Mouse (Mus musculus) hindbrain, embryonic 12.5 days (tissue): ENCODE data around the gene Ipo13. TPM values are rescaled to one million over a fixed set of nuclear protein-coding genes. Genes with fewer than 3 reads are reported as not detected.

ENCODE experiments used
- ATAC-seq: fragments of 200-750 bp; cut with Nextera tagmentation; 2 replicates; pipeline ENCODE4 v1.8.0; 2017; ENCODE audit warnings: moderate TSS enrichment; ENCODE audit not compliant: low FRiP score
- H3K27ac ChIP-seq: fragments of 300-500 bp; sonication (generic); 2 replicates; pipeline ENCODE4 v1.5.1; 2016; ENCODE audit warnings: mild to moderate bottlenecking
- H3K27me3 ChIP-seq: fragments of 300-500 bp; sonication (generic); 2 replicates; pipeline ENCODE4 v1.6.1; 2016; ENCODE audit warnings: mild to moderate bottlenecking
- H3K36me3 ChIP-seq: fragments of 300-500 bp; sonication (generic); 2 replicates; pipeline ENCODE4 v1.6.1; 2016; ENCODE audit warnings: mild to moderate bottlenecking
- H3K4me1 ChIP-seq: fragments of 300-500 bp; sonication (generic); 2 replicates; pipeline ENCODE4 v1.6.1; 2016
- H3K4me2 ChIP-seq: fragments of 300-500 bp; sonication (generic); replicated peaks from 2 replicates; pipeline ENCODE4 v1.6.1; 2016; ENCODE audit warnings: mild to moderate bottlenecking
- H3K4me3 ChIP-seq: fragments of 300-500 bp; sonication (generic); 2 replicates; pipeline ENCODE4 v1.5.1; 2016; ENCODE audit warnings: mild to moderate bottlenecking
- H3K9ac ChIP-seq: fragments of 300-500 bp; sonication (generic); 2 replicates; pipeline ENCODE4 v1.6.1; 2016; ENCODE audit warnings: mild to moderate bottlenecking, moderate library complexity
- H3K9me3 ChIP-seq: fragments of 300-500 bp; sonication (generic); replicated peaks from 2 replicates; pipeline ENCODE4 v1.6.1; 2016; ENCODE audit warnings: mild to moderate bottlenecking
- WGBS: fragments of 180-500 bp; shearing (Covaris S2); methylation state at CpG from one replicate; pipeline ENCODE4 v1.1.7; 2016; 5-methylcytosine and 5-hydroxymethylcytosine counted together
- polyA plus RNA-seq: library from polyadenylated mRNA; unstranded; fragments of >200 nt; fragmentation: Nextera tagmentation; extraction: Ambion mirVana; gene quantifications from 2 replicates; pipeline ENCODE4 v1.2.1, GENCODE M21; 2016

Gene Ipo13
- 62.2 and 65.5 TPM in 2 replicates for polyA plus RNA-seq

DNA sequence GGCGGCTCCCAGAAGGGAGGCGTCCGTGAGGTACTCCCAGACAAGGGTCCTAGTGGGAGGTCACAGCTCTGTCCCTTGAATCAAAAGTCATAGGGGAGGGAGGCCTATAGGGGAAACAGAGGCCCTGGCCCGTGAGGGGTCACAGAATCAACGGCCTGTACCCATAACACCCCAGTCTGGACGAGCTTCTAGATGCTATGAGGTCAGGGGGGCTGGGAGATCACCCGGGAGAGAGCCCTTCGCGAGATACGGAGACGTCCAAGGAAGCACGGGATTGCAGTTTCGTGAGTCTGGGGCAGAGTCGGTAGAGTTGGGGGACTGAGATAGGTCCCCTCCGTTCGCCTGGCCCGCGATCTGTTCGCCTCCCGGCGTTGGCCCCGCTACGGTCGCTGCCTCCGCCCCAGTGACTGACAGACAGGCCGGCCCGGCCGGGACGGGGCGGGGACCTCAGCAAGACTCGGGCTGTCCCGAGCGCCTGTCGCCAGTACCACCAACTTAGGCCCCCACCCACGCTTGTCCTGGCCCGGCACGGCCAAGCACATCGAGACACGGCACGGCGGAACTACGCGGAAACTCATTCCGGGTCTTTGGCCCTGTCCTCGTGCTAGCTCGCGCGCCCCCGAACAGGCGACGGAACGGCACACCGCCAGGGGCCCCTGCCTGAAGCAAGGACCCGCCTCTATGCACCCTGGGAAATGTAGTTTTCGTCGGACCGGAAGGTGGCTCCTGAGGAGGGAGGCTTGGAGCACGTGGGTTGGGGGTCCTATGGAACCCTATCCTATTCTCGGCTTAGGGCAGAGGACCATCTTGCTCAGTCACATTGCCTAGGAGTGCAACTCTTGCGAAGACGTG is at the start of gene Ipo13:
Ipo13 (minus strand) TSS at position 409 of the 852 bp plus-strand sequence.
- peak within 1 kb of the TSS; percentile 98 for H3K4me2 ChIP-seq
- peak within 1 kb of the TSS; percentile 80 for H3K4me3 ChIP-seq
- H3K27ac ChIP-seq = peak within 1 kb of the TSS; percentile 73
- ATAC-seq = peak; percentile 95
- no peaks in the 10 kb centered on the region for H3K27me3 ChIP-seq
- H3K9me3 ChIP-seq = no peaks in the 10 kb centered on the region
- WGBS = under 1% methylated on average over 61 of the region's 61 CpGs
- peak within 1 kb of the TSS; percentile 89 for H3K9ac ChIP-seq
- peaks cover 48% of the 10 kb centered on the region for H3K4me1 ChIP-seq
- H3K36me3 ChIP-seq = peaks cover 17% of the 10 kb centered on the region

GRCm38 (mm10) chr4:117957492-117957891 is 42.7 kb upstream of the Ipo13 start:
- ATAC-seq = no peak
- H3K9ac ChIP-seq = no peak overlapping the region
- no peaks in the 10 kb centered on the region for H3K9me3 ChIP-seq
- 54% methylated on average over 4 of the region's 4 CpGs for WGBS
- H3K27me3 ChIP-seq = no peaks in the 10 kb centered on the region
- no peak overlapping the region for H3K27ac ChIP-seq
- H3K4me3 ChIP-seq = no peak overlapping the region
- H3K4me2 ChIP-seq = no peak overlapping the region
- H3K4me1 ChIP-seq = peaks cover 9% of the 10 kb centered on the region; the same call in 1 of the 2 replicates
- peaks cover 15% of the 10 kb centered on the region for H3K36me3 ChIP-seq

DNA sequence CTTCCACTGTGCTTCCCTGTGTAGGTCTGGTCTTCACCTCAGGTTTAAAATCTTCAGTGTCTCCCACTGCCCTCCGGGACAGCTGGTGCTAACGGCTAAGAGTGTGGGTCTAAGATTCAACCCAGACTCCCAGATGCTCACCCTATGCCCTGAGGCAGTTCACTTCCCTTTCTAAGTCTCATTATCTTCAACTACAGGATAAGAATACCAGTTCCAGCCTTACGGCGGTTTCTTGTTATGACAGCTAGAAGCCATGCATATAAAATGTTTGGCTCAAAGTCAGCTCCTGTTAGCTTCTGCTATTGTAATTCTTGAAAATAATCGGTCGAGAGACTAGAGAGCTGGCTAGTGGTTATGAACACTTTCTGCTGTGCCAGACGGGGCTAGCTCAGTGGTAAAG is 32.7 kb upstream of the Ipo13 start:
- Histone ChIP-seq H3K9ac (no peak overlapping the region), H3K4me1 (peaks cover 9% of the 10 kb centered on the region), H3K4me3 (no peak overlapping the region), H3K27ac (no peak overlapping the region), H3K27me3 (no peaks in the 10 kb centered on the region), H3K36me3 (peaks cover 11% of the 10 kb centered on the region), H3K4me2 (no peak overlapping the region), H3K9me3 (peaks cover 3% of the 10 kb centered on the region; the same call in 1 of the 2 replicates)
- WGBS = 88% methylated on average over 7 of the region's 7 CpGs
- no peak for ATAC-seq

- H3K27me3 ChIP-seq = no peaks in the 10 kb centered on the region
- H3K36me3 ChIP-seq = peaks cover 4% of the 10 kb centered on the region
- H3K4me3 ChIP-seq = no peak overlapping the region
- H3K9ac ChIP-seq = no peak overlapping the region
- H3K4me1 ChIP-seq = peaks cover 9% of the 10 kb centered on the region
- H3K9me3 ChIP-seq = no peaks in the 10 kb centered on the region
- H3K27ac ChIP-seq = peak overlapping the region; percentile 17; the same call in 1 of the 2 replicates
- 84% methylated on average over 11 of the region's 11 CpGs for WGBS
- ATAC-seq = no peak
- H3K4me2 ChIP-seq = no peak overlapping the region
Observed at GRCm38 (mm10) chr4:117946639-117947305, 32.0 kb upstream of the Ipo13 start.

DNA sequence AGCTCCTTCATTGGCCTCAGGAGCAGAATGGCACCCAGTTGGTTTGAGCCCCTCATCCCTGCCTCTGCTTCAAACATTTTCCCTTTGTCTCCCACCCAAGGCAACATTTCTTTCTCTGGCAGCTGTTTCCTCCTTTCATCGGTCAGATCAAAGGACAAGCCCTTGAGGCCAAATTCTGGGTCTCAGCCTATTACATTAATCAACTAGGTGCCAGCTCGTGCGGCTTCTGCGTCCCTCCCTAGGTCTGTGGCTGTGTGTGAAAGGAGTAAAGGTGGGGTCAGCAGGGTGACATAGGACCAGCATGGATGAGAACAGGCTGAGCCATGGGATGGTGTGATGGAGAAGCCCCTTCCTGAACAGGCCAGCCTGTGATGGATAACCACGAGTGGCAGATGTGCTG is 28.5 kb upstream of the Ipo13 start:
- Histone ChIP-seq H3K4me2 (no peak overlapping the region), H3K4me3 (no peak overlapping the region), H3K27me3 (no peaks in the 10 kb centered on the region), H3K36me3 (peaks cover 9% of the 10 kb centered on the region), H3K9ac (no peak overlapping the region), H3K4me1 (peaks cover 9% of the 10 kb centered on the region), H3K27ac (peak overlapping the region; percentile 30; the same call in 1 of the 2 replicates), H3K9me3 (no peaks in the 10 kb centered on the region)
- 25% methylated on average over 5 of the region's 5 CpGs for WGBS
- no peak for ATAC-seq

DNA sequence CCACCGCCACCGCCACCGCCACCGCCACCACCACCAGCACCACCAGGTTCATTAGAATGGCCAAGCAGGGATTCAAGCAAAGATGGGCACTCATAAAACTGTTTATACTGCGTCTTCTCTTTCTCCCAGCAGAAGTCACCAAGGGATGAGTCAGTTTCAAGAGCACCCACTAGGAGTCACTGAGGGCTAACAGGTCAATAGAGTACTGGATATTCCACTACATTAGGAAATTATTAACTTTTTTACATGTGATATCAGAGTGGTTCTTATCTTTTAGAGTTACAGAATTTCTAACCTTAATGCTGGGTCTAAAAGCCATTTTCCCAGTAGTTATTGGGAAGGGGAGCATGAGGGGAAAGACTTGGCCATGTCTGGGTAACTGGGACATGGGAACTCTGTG is 22.2 kb upstream of the Ipo13 start:
- Histone ChIP-seq H3K4me2 (no peak overlapping the region), H3K4me1 (no peaks in the 10 kb centered on the region), H3K9me3 (no peaks in the 10 kb centered on the region), H3K9ac (no peak overlapping the region), H3K27ac (no peak overlapping the region), H3K4me3 (no peak overlapping the region), H3K27me3 (no peaks in the 10 kb centered on the region), H3K36me3 (peaks cover 20% of the 10 kb centered on the region)
- ATAC-seq = no peak
- 97% methylated on average over 5 of the region's 5 CpGs for WGBS

DNA sequence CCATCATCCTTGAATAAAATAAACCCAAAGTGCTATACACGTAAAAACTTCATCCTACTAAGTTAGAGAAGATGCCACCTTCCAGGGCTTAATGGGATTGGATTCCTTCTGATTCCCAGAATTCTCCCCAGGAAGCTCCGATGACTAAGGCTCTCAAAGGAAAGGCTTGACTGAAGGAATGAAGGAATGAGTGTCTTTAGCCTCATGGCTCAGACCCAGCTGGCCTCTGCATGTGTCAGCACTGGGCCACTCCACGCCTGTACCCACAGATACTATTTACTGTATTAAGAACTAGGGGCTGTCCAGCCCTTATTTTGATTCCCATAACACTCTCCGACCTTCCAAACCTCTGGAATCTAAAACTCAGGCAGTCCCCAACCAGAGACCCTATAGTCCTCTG is 19.3 kb upstream of the Ipo13 start:
- no peak overlapping the region for H3K9ac ChIP-seq
- WGBS = 91% methylated on average over 4 of the region's 4 CpGs
- H3K4me1 ChIP-seq = peaks cover 9% of the 10 kb centered on the region
- H3K4me3 ChIP-seq = no peak overlapping the region
- no peak overlapping the region for H3K4me2 ChIP-seq
- H3K36me3 ChIP-seq = peaks cover 10% of the 10 kb centered on the region
- ATAC-seq = no peak
- H3K27ac ChIP-seq = no peak overlapping the region
- H3K27me3 ChIP-seq = peaks cover 18% of the 10 kb centered on the region
- 0 out of 2 replicates have a peak, but pooled peaks cover 3% of the 10 kb centered on the region for H3K9me3 ChIP-seq

DNA sequence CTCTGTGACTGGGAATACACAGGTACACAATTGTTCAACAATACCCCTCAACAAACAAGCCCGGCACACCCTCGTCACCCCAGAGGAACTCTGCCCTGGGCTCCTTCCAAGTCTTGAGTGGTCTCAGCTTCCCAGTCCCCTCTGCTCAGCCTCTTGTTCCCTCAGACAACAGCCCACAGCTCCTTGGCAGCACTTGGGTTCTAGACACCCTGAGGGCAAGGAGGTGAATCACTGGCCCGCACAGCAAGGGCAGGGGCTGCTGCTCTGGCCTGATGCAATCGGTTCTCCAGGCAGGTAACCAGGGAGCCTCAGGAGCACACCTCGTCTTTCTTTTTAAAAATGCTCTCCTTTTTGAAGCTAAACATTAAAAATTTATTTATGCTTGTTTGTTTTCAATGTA is 18.4 kb upstream of the Ipo13 start:
- no peak overlapping the region for H3K4me2 ChIP-seq
- no peak overlapping the region for H3K27ac ChIP-seq
- no peak overlapping the region for H3K4me3 ChIP-seq
- 80% methylated on average over 5 of the region's 5 CpGs for whole genome bisulfite sequencing
- 0 out of 2 replicates have a peak, but pooled peaks cover 3% of the 10 kb centered on the region for H3K9me3 ChIP-seq
- no peak overlapping the region for H3K9ac ChIP-seq
- no peak for ATAC-seq
- peaks cover 12% of the 10 kb centered on the region for H3K4me1 ChIP-seq
- peaks cover 10% of the 10 kb centered on the region for H3K36me3 ChIP-seq
- H3K27me3 ChIP-seq = peaks cover 26% of the 10 kb centered on the region

DNA sequence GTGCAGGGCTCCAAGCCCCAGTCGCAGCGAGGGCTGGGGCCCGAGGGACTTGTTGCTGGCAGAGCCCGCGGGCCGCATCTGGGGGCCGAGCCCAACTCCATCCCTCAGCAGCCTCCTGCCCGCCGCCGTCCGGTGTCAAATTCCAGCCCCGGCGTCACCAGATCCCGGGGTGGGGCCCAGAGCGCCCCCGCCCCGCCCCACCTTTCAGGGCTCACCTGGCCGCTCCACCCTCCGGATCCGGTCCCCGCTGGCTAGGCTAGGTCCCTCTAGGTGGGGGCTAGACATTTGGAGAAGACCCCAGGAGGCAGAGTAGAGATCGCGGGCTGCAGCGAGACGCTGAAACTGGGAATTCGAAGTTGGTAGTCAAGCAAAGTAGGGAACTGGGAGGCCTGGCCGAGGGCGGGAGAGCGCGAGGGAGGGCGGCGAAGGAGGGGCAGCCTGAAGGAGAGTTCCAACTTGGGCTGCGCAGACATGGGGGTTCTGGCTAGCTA is 14.6 kb upstream of the Ipo13 start, which contains the start of gene Artn:
Artn (minus strand) TSS at position 373 of the 491 bp plus-strand sequence.
- H3K36me3 ChIP-seq = peaks cover 6% of the 10 kb centered on the region
- H3K9ac ChIP-seq = peak within 1 kb of the TSS; percentile 45; the same call in 1 of the 2 replicates
- no peak within 1 kb of the TSS for H3K27ac ChIP-seq
- peaks cover 27% of the 10 kb centered on the region for H3K4me1 ChIP-seq
- peaks cover 63% of the 10 kb centered on the region for H3K27me3 ChIP-seq
- peak within 1 kb of the TSS; percentile 54 for H3K4me2 ChIP-seq
- ATAC-seq = no peak
- H3K9me3 ChIP-seq = 0 out of 2 replicates have a peak, but pooled peaks cover 3% of the 10 kb centered on the region
- peak within 1 kb of the TSS; percentile 29 for H3K4me3 ChIP-seq
- WGBS = under 1% methylated on average over 33 of the region's 33 CpGs

- Histone ChIP-seq H3K9me3 (0 out of 2 replicates have a peak, but pooled peaks cover 3% of the 10 kb centered on the region), H3K4me2 (peak overlapping the region; percentile 54), H3K27ac (no peak overlapping the region), H3K4me1 (peaks cover 27% of the 10 kb centered on the region), H3K9ac (peak overlapping the region; percentile 45; the same call in 1 of the 2 replicates), H3K36me3 (peaks cover 6% of the 10 kb centered on the region), H3K4me3 (peak overlapping the region; percentile 29), H3K27me3 (peaks cover 69% of the 10 kb centered on the region)
- 3% methylated on average over 13 of the region's 13 CpGs for WGBS
- ATAC-seq = peak; percentile 18
Observed at GRCm38 (mm10) chr4:117928699-117929241, 14.0 kb upstream of the Ipo13 start.

DNA sequence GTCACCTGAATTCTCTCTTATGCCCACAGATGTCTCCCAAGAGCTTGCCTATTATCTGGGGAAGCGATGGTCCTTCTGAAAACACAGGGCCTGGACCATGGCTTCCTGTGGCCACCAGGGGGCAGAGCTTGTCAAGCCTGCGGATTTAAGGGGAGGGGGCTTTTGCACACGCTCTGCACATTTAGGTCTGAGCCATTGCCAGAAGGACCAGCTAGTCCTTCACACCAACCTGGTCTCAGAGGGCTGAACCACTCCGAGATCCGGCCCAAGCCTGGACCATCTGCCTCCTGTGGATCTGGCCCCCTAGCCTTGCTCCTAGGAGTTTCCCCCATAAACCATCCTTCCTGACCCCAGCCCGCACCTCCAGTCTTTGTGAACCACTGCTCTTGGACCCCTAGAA is 13.4 kb upstream of the Ipo13 start:
- peaks cover 74% of the 10 kb centered on the region for H3K27me3 ChIP-seq
- H3K4me1 ChIP-seq = peaks cover 27% of the 10 kb centered on the region
- H3K9me3 ChIP-seq = 0 out of 2 replicates have a peak, but pooled peaks cover 3% of the 10 kb centered on the region
- no peak overlapping the region for H3K4me3 ChIP-seq
- 12% methylated on average over 6 of the region's 6 CpGs for WGBS
- no peak overlapping the region for H3K4me2 ChIP-seq
- H3K9ac ChIP-seq = no peak overlapping the region
- peaks cover 6% of the 10 kb centered on the region for H3K36me3 ChIP-seq
- H3K27ac ChIP-seq = no peak overlapping the region
- ATAC-seq = peak; percentile 30; the same call in 1 of the 2 replicates
